Mouse (Mus musculus): ENCODE results near the gene A630095N17Rik. TPM values are rescaled to one million over a fixed set of nuclear protein-coding genes. Genes with fewer than 3 reads are reported as not detected.

A630095N17Rik gene
- polyA plus RNA-seq, 1 experiment from 2014 or later = not detected

- Histone ChIP-seq H3K27me3 (ENCODE audit: control insufficient read depth, insufficient read depth, low read length) (no peaks in the 10 kb centered on the region), H3K27ac (ENCODE audit: low read depth, low read length) (no peak overlapping the region), H3K4me2 (ENCODE audit: low read depth, low read length) (no peak overlapping the region), H3K36me3 (ENCODE audit: control insufficient read depth, insufficient read depth, low read length) (no peaks in the 10 kb centered on the region), H3K4me3 (ENCODE audit: low read depth, low read length) (no peak overlapping the region), H3K4me1 (ENCODE audit: control insufficient read depth, insufficient read depth, low read length) (no peaks in the 10 kb centered on the region; the same call in 1 of the 2 replicates), H3K9ac (replicated peaks; ENCODE audit: low read depth, low read length) (no peak overlapping the region), H3K9me3 (ENCODE audit: control insufficient read depth, low read length) (no peaks in the 10 kb centered on the region)
- ATAC-seq (ENCODE audit: low read depth) = no peak
- WGBS = 53% methylated on average over 8 of the region's 8 CpGs
These were observed 22.7 kb upstream of the A630095N17Rik start for GRCm38 (mm10) chr1:75254625-75255013.

GRCm38 (mm10) chr1:75253849-75254624 is 22.1 kb upstream of the A630095N17Rik start:
- Histone ChIP-seq H3K4me3 (ENCODE audit: low read depth, low read length) (no peak overlapping the region), H3K9ac (replicated peaks; ENCODE audit: low read depth, low read length) (no peak overlapping the region), H3K27ac (ENCODE audit: low read depth, low read length) (no peak overlapping the region), H3K27me3 (ENCODE audit: control insufficient read depth, insufficient read depth, low read length) (no peaks in the 10 kb centered on the region), H3K9me3 (ENCODE audit: control insufficient read depth, low read length) (no peaks in the 10 kb centered on the region), H3K4me1 (ENCODE audit: control insufficient read depth, insufficient read depth, low read length) (no peaks in the 10 kb centered on the region; the same call in 1 of the 2 replicates), H3K36me3 (ENCODE audit: control insufficient read depth, insufficient read depth, low read length) (no peaks in the 10 kb centered on the region), H3K4me2 (ENCODE audit: low read depth, low read length) (no peak overlapping the region)
- ATAC-seq (ENCODE audit: low read depth) = no peak
- 65% methylated on average over 16 of the region's 16 CpGs for WGBS

- Histone ChIP-seq H3K27me3 (ENCODE audit: control insufficient read depth, insufficient read depth, low read length) (no peaks in the 10 kb centered on the region), H3K4me3 (ENCODE audit: low read depth, low read length) (no peak overlapping the region), H3K9me3 (ENCODE audit: control insufficient read depth, low read length) (no peaks in the 10 kb centered on the region), H3K27ac (ENCODE audit: low read depth, low read length) (no peak overlapping the region), H3K9ac (replicated peaks; ENCODE audit: low read depth, low read length) (no peak overlapping the region), H3K4me2 (ENCODE audit: low read depth, low read length) (no peak overlapping the region), H3K4me1 (ENCODE audit: control insufficient read depth, insufficient read depth, low read length) (no peaks in the 10 kb centered on the region; the same call in 1 of the 2 replicates), H3K36me3 (ENCODE audit: control insufficient read depth, insufficient read depth, low read length) (no peaks in the 10 kb centered on the region)
- WGBS = 75% methylated on average over 16 of the region's 16 CpGs
- ATAC-seq (ENCODE audit: low read depth) = no peak
These were observed 21.1 kb upstream of the A630095N17Rik start for GRCm38 (mm10) chr1:75253029-75253428.

- ATAC-seq (ENCODE audit: low read depth) = no peak
- Histone ChIP-seq H3K4me2 (ENCODE audit: low read depth, low read length) (no peak overlapping the region), H3K27ac (ENCODE audit: low read depth, low read length) (no peak overlapping the region), H3K27me3 (ENCODE audit: control insufficient read depth, insufficient read depth, low read length) (no peaks in the 10 kb centered on the region), H3K9ac (replicated peaks; ENCODE audit: low read depth, low read length) (no peak overlapping the region), H3K36me3 (ENCODE audit: control insufficient read depth, insufficient read depth, low read length) (no peaks in the 10 kb centered on the region), H3K4me1 (ENCODE audit: control insufficient read depth, insufficient read depth, low read length) (no peaks in the 10 kb centered on the region; the same call in 1 of the 2 replicates), H3K4me3 (ENCODE audit: low read depth, low read length) (no peak overlapping the region), H3K9me3 (ENCODE audit: control insufficient read depth, low read length) (no peaks in the 10 kb centered on the region)
- 72% methylated on average over 13 of the region's 13 CpGs for WGBS
These were observed 20.4 kb upstream of the A630095N17Rik start for GRCm38 (mm10) chr1:75252308-75252707.

- no peaks in the 10 kb centered on the region; the same call in 1 of the 2 replicates for H3K4me1 ChIP-seq (ENCODE audit: control insufficient read depth, insufficient read depth, low read length)
- no peaks in the 10 kb centered on the region for H3K36me3 ChIP-seq (ENCODE audit: control insufficient read depth, insufficient read depth, low read length)
- under 1% methylated on average over 21 of the region's 22 CpGs for WGBS
- no peak overlapping the region for H3K9ac ChIP-seq (replicated peaks; ENCODE audit: low read depth, low read length)
- 0 out of 2 replicates have a peak overlapping the region, but pooled peaks have one; percentile 9 for H3K4me3 ChIP-seq (ENCODE audit: low read depth, low read length)
- no peaks in the 10 kb centered on the region for H3K27me3 ChIP-seq (ENCODE audit: control insufficient read depth, insufficient read depth, low read length)
- no peaks in the 10 kb centered on the region for H3K9me3 ChIP-seq (ENCODE audit: control insufficient read depth, low read length)
- H3K4me2 ChIP-seq (ENCODE audit: low read depth, low read length) = peak overlapping the region; percentile 46
- ATAC-seq (ENCODE audit: low read depth) = peak; percentile 43
- H3K27ac ChIP-seq (ENCODE audit: low read depth, low read length) = no peak overlapping the region
These were observed 19.4 kb upstream of the A630095N17Rik start for GRCm38 (mm10) chr1:75251112-75251970.

GRCm38 (mm10) chr1:75250498-75250897 is 18.6 kb upstream of the A630095N17Rik start:
- H3K9ac ChIP-seq (replicated peaks; ENCODE audit: low read depth, low read length) = no peak overlapping the region
- H3K27me3 ChIP-seq (ENCODE audit: control insufficient read depth, insufficient read depth, low read length) = no peaks in the 10 kb centered on the region
- no peaks in the 10 kb centered on the region; the same call in 1 of the 2 replicates for H3K36me3 ChIP-seq (ENCODE audit: control insufficient read depth, insufficient read depth, low read length)
- no peak overlapping the region for H3K27ac ChIP-seq (ENCODE audit: low read depth, low read length)
- WGBS = 69% methylated on average over 3 of the region's 3 CpGs
- no peaks in the 10 kb centered on the region; the same call in 1 of the 2 replicates for H3K4me1 ChIP-seq (ENCODE audit: control insufficient read depth, insufficient read depth, low read length)
- no peak overlapping the region for H3K4me3 ChIP-seq (ENCODE audit: low read depth, low read length)
- ATAC-seq (ENCODE audit: low read depth) = no peak
- H3K4me2 ChIP-seq (ENCODE audit: low read depth, low read length) = no peak overlapping the region
- H3K9me3 ChIP-seq (ENCODE audit: control insufficient read depth, low read length) = no peaks in the 10 kb centered on the region

- H3K4me2 ChIP-seq (ENCODE audit: low read depth, low read length) = no peak overlapping the region
- WGBS = 59% methylated on average over 9 of the region's 9 CpGs
- no peaks in the 10 kb centered on the region; the same call in 1 of the 2 replicates for H3K4me1 ChIP-seq (ENCODE audit: control insufficient read depth, insufficient read depth, low read length)
- no peaks in the 10 kb centered on the region for H3K9me3 ChIP-seq (ENCODE audit: control insufficient read depth, low read length)
- no peak for ATAC-seq (ENCODE audit: low read depth)
- no peak overlapping the region for H3K27ac ChIP-seq (ENCODE audit: low read depth, low read length)
- H3K36me3 ChIP-seq (ENCODE audit: control insufficient read depth, insufficient read depth, low read length) = peaks cover 6% of the 10 kb centered on the region; the same call in 1 of the 2 replicates
- H3K27me3 ChIP-seq (ENCODE audit: control insufficient read depth, insufficient read depth, low read length) = no peaks in the 10 kb centered on the region
- no peak overlapping the region for H3K9ac ChIP-seq (replicated peaks; ENCODE audit: low read depth, low read length)
- H3K4me3 ChIP-seq (ENCODE audit: low read depth, low read length) = no peak overlapping the region
These were observed 16.3 kb upstream of the A630095N17Rik start for GRCm38 (mm10) chr1:75248041-75248772.

- Histone ChIP-seq H3K9me3 (ENCODE audit: control insufficient read depth, low read length) (no peaks in the 10 kb centered on the region), H3K4me1 (ENCODE audit: control insufficient read depth, insufficient read depth, low read length) (no peaks in the 10 kb centered on the region; the same call in 1 of the 2 replicates), H3K36me3 (ENCODE audit: control insufficient read depth, insufficient read depth, low read length) (peaks cover 6% of the 10 kb centered on the region; the same call in 1 of the 2 replicates), H3K9ac (replicated peaks; ENCODE audit: low read depth, low read length) (no peak overlapping the region), H3K27ac (ENCODE audit: low read depth, low read length) (no peak overlapping the region), H3K4me2 (ENCODE audit: low read depth, low read length) (no peak overlapping the region), H3K4me3 (ENCODE audit: low read depth, low read length) (no peak overlapping the region), H3K27me3 (ENCODE audit: control insufficient read depth, insufficient read depth, low read length) (no peaks in the 10 kb centered on the region)
- no peak for ATAC-seq (ENCODE audit: low read depth)
- 81% methylated on average over 16 of the region's 16 CpGs for WGBS
These were observed 15.4 kb upstream of the A630095N17Rik start for GRCm38 (mm10) chr1:75247071-75247930.
